Mouse (Mus musculus): ENCODE results near the gene Ube3b. TPM values are rescaled to one million over a fixed set of nuclear protein-coding genes. Genes with fewer than 3 reads are reported as not detected.
A peak's percentile ranks its signal among the peaks of the same experiment; 100 is the strongest.

The Ube3b gene
- polyA plus RNA-seq (2015; fragmentation: Nextera tagmentation; extraction: Ambion mirVana): 17.1 and 18.4 TPM in 2 replicates

GRCm38 (mm10) chr5:114380209-114381012 lies at the start of gene Ube3b, which contains the start of gene Kctd10:
TSS of gene Ube3b (plus strand) at chr5:114380607.
TSS of gene Kctd10 (minus strand) at chr5:114380508.
- peaks cover 59% of the 10 kb centered on the region for H3K4me1 ChIP-seq (replicated peaks)
- peaks cover 16% of the 10 kb centered on the region for H3K36me3 ChIP-seq (replicated peaks)
- no peaks in the 10 kb centered on the region for H3K27me3 ChIP-seq
- ATAC-seq (ENCODE audit: insufficient read depth): peak; percentile 96
- peak within 1 kb of the TSS; percentile 83 for H3K4me3 ChIP-seq (replicated peaks)
- peak within 1 kb of the TSS; percentile 98 for H3K4me2 ChIP-seq
- H3K9ac ChIP-seq: peak within 1 kb of the TSS; percentile 93
- 2% methylated on average over 74 of the region's 74 CpGs for WGBS (ENCODE audit: insufficient replicate concordance)
- H3K27ac ChIP-seq (replicated peaks): peak within 1 kb of the TSS; percentile 90
- H3K9me3 ChIP-seq (replicated peaks): no peaks in the 10 kb centered on the region

GRCm38 (mm10) chr5:114342996-114343395 lies 37.4 kb upstream of the Ube3b start:
- H3K27me3 ChIP-seq: no peaks in the 10 kb centered on the region
- no peaks in the 10 kb centered on the region for H3K9me3 ChIP-seq (replicated peaks)
- WGBS (ENCODE audit: insufficient replicate concordance): 40% methylated on average over 5 of the region's 5 CpGs
- no peak overlapping the region for H3K4me2 ChIP-seq
- no peak for ATAC-seq (ENCODE audit: insufficient read depth)
- H3K9ac ChIP-seq: no peak overlapping the region
- H3K27ac ChIP-seq (replicated peaks): no peak overlapping the region
- no peaks in the 10 kb centered on the region for H3K36me3 ChIP-seq (replicated peaks)
- H3K4me1 ChIP-seq (replicated peaks): 0 out of 2 replicates have a peak, but pooled peaks cover 5% of the 10 kb centered on the region
- H3K4me3 ChIP-seq (replicated peaks): no peak overlapping the region

- Histone ChIP-seq H3K9ac (no peak overlapping the region), H3K27me3 (no peaks in the 10 kb centered on the region), H3K4me3 (replicated peaks) (no peak overlapping the region), H3K4me2 (no peak overlapping the region), H3K36me3 (replicated peaks) (no peaks in the 10 kb centered on the region), H3K9me3 (replicated peaks) (no peaks in the 10 kb centered on the region), H3K27ac (replicated peaks) (no peak overlapping the region), H3K4me1 (replicated peaks) (0 out of 2 replicates have a peak, but pooled peaks cover 5% of the 10 kb centered on the region)
- WGBS (ENCODE audit: insufficient replicate concordance): 58% methylated on average over 7 of the region's 7 CpGs
- no peak for ATAC-seq (ENCODE audit: insufficient read depth)
Measured at GRCm38 (mm10) chr5:114343612-114344011, 36.8 kb upstream of the Ube3b start.

GRCm38 (mm10) chr5:114345538-114345937 lies 34.9 kb upstream of the Ube3b start:
- Histone ChIP-seq H3K4me3 (replicated peaks) (no peak overlapping the region), H3K4me1 (replicated peaks) (0 out of 2 replicates have a peak, but pooled peaks cover 5% of the 10 kb centered on the region), H3K36me3 (replicated peaks) (no peaks in the 10 kb centered on the region), H3K9me3 (replicated peaks) (no peaks in the 10 kb centered on the region), H3K27ac (replicated peaks) (no peak overlapping the region), H3K4me2 (no peak overlapping the region), H3K9ac (no peak overlapping the region), H3K27me3 (no peaks in the 10 kb centered on the region)
- ATAC-seq (ENCODE audit: insufficient read depth): no peak
- 34% methylated on average over 3 of the region's 3 CpGs for WGBS (ENCODE audit: insufficient replicate concordance)

- H3K4me1 ChIP-seq (replicated peaks): 0 out of 2 replicates have a peak, but pooled peaks cover 5% of the 10 kb centered on the region
- 58% methylated on average over 10 of the region's 10 CpGs for WGBS (ENCODE audit: insufficient replicate concordance)
- ATAC-seq (ENCODE audit: insufficient read depth): no peak
- no peak overlapping the region for H3K9ac ChIP-seq
- H3K9me3 ChIP-seq (replicated peaks): no peaks in the 10 kb centered on the region
- H3K4me3 ChIP-seq (replicated peaks): no peak overlapping the region
- no peaks in the 10 kb centered on the region for H3K36me3 ChIP-seq (replicated peaks)
- H3K4me2 ChIP-seq: no peak overlapping the region
- no peaks in the 10 kb centered on the region for H3K27me3 ChIP-seq
- H3K27ac ChIP-seq (replicated peaks): no peak overlapping the region
Measured at GRCm38 (mm10) chr5:114347005-114347404, 33.4 kb upstream of the Ube3b start.

- WGBS (ENCODE audit: insufficient replicate concordance): 49% methylated on average over 10 of the region's 10 CpGs
- H3K4me1 ChIP-seq (replicated peaks): 0 out of 2 replicates have a peak, but pooled peaks cover under 1% of the 10 kb centered on the region
- H3K27ac ChIP-seq (replicated peaks): no peak overlapping the region
- no peak for ATAC-seq (ENCODE audit: insufficient read depth)
- H3K36me3 ChIP-seq (replicated peaks): no peaks in the 10 kb centered on the region
- H3K27me3 ChIP-seq: no peaks in the 10 kb centered on the region
- no peak overlapping the region for H3K4me3 ChIP-seq (replicated peaks)
- no peak overlapping the region for H3K9ac ChIP-seq
- H3K9me3 ChIP-seq (replicated peaks): no peaks in the 10 kb centered on the region
- H3K4me2 ChIP-seq: no peak overlapping the region
Measured at GRCm38 (mm10) chr5:114351490-114351889, 28.9 kb upstream of the Ube3b start.

GRCm38 (mm10) chr5:114356250-114356935 lies 24.0 kb upstream of the Ube3b start:
- H3K4me2 ChIP-seq: peak overlapping the region; percentile 32
- WGBS (ENCODE audit: insufficient replicate concordance): 22% methylated on average over 7 of the region's 7 CpGs
- H3K4me3 ChIP-seq (replicated peaks): no peak overlapping the region

GRCm38 (mm10) chr5:114356936-114357751 lies 23.3 kb upstream of the Ube3b start:
- H3K27ac ChIP-seq (replicated peaks): 0 out of 2 replicates have a peak overlapping the region, but pooled peaks have one; percentile 10
- peak; percentile 58; the same call in 1 of the 2 replicates for ATAC-seq (ENCODE audit: insufficient read depth)
- H3K4me3 ChIP-seq (replicated peaks): no peak overlapping the region
- peak overlapping the region; percentile 32 for H3K4me2 ChIP-seq
- H3K9me3 ChIP-seq (replicated peaks): no peaks in the 10 kb centered on the region
- WGBS (ENCODE audit: insufficient replicate concordance): 53% methylated on average over 23 of the region's 23 CpGs
- H3K27me3 ChIP-seq: no peaks in the 10 kb centered on the region
- no peak overlapping the region for H3K9ac ChIP-seq
- peaks cover under 1% of the 10 kb centered on the region; the same call in 1 of the 2 replicates for H3K36me3 ChIP-seq (replicated peaks)
- peaks cover 9% of the 10 kb centered on the region; the same call in 1 of the 2 replicates for H3K4me1 ChIP-seq (replicated peaks)

More at GRCm38 (mm10) chr5:114356250-114356935, 24.0 kb upstream of the Ube3b start:
- Histone ChIP-seq H3K4me1 (replicated peaks) (peaks cover 9% of the 10 kb centered on the region; the same call in 1 of the 2 replicates), H3K9ac (no peak overlapping the region), H3K36me3 (replicated peaks) (no peaks in the 10 kb centered on the region), H3K27me3 (no peaks in the 10 kb centered on the region), H3K27ac (replicated peaks) (0 out of 2 replicates have a peak overlapping the region, but pooled peaks have one; percentile 10), H3K9me3 (replicated peaks) (no peaks in the 10 kb centered on the region)
- ATAC-seq (ENCODE audit: insufficient read depth): peak; percentile 81

- Histone ChIP-seq H3K4me3 (replicated peaks) (no peak overlapping the region), H3K4me2 (no peak overlapping the region), H3K27ac (replicated peaks) (no peak overlapping the region), H3K9ac (no peak overlapping the region), H3K9me3 (replicated peaks) (no peaks in the 10 kb centered on the region), H3K27me3 (no peaks in the 10 kb centered on the region), H3K36me3 (replicated peaks) (peaks cover 18% of the 10 kb centered on the region), H3K4me1 (replicated peaks) (peaks cover 9% of the 10 kb centered on the region; the same call in 1 of the 2 replicates)
- 71% methylated on average over 10 of the region's 10 CpGs for WGBS (ENCODE audit: insufficient replicate concordance)
- ATAC-seq (ENCODE audit: insufficient read depth): no peak
Measured at GRCm38 (mm10) chr5:114358833-114359232, 21.6 kb upstream of the Ube3b start.

GRCm38 (mm10) chr5:114359586-114359985 lies 20.8 kb upstream of the Ube3b start:
- H3K9me3 ChIP-seq (replicated peaks): no peaks in the 10 kb centered on the region
- WGBS (ENCODE audit: insufficient replicate concordance): 46% methylated on average over 8 of the region's 8 CpGs
- H3K27me3 ChIP-seq: no peaks in the 10 kb centered on the region
- no peak overlapping the region for H3K4me2 ChIP-seq
- peaks cover 9% of the 10 kb centered on the region; the same call in 1 of the 2 replicates for H3K4me1 ChIP-seq (replicated peaks)
- no peak overlapping the region for H3K4me3 ChIP-seq (replicated peaks)
- H3K9ac ChIP-seq: no peak overlapping the region
- no peak overlapping the region for H3K27ac ChIP-seq (replicated peaks)
- ATAC-seq (ENCODE audit: insufficient read depth): no peak
- H3K36me3 ChIP-seq (replicated peaks): peaks cover 24% of the 10 kb centered on the region
